Mouse (Mus musculus): ENCODE measurements at regions not wholly inside any gene's neighbourhood (a gene's known extent, or its start where the extent isn't known, plus 50 kb on each side); places are given as distances from the start of the nearest gene placed in this dataset.
A peak's percentile ranks its signal among the peaks of the same experiment; 100 is the strongest.

DNA sequence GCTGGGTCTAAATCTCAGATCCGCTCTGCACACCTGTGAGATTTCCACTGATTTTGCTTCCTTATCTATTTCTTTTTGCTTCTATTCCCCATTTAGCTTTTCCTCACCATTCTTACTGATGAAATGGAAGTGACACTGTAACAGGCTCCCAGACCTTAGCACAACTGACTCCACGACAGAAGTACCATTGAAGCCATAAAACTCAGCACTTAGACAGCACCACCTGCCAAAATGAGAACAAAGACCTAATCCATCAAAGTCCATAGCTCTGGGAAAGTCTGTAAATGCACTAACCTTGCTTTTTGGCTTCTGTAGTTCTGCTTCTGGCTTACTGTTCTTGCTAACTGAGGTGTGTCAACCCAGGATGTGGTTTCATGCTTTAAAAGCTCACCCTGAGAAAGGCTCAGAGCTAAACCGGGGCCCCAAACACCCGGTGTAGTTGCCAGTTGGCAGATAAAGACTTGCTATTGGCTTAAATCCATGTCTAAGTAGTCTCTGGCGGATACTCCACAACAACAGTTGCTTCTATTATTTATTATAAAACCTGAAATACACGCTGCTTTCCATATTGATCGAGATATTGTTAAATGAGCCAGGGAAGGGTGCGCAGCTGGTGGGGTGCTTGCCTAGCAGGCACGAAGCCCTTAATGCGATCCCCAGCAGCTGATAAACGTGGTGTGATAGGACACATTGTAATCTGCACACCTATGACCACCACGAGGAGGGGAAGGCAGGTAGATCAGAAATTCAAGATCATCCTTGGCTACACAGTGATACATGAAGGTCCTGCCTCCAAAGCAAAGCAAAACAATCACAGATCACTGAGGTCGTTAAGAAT lies 414.9 kb upstream of the Hs6st1 start:
- no peaks in the 10 kb centered on the region for H3K27me3 ChIP-seq (replicated peaks; ENCODE audit: control insufficient read depth, insufficient read depth, low read length)
- TF ChIP-seq CTCF (conservative IDR thresholded peaks at IDR 0.05; ENCODE audit: insufficient read depth, insufficient read length, low read depth, low read length): no peak
- no peak for TF ChIP-seq POLR2A (IDR thresholded peaks at IDR 0.05; ENCODE audit: low read depth, low read length)
- DNase-seq: no peak
- WGBS: 59% methylated on average over 13 of the region's 13 CpGs
- no peaks in the 10 kb centered on the region for H3K4me1 ChIP-seq (ENCODE audit: control insufficient read depth, insufficient read depth, low read length)
- no peak overlapping the region for H3K27ac ChIP-seq (ENCODE audit: insufficient read depth, low read depth, low read length)
- H3K36me3 ChIP-seq (ENCODE audit: control insufficient read depth, insufficient read depth, low read length): no peaks in the 10 kb centered on the region
- no peak overlapping the region for H3K4me3 ChIP-seq (ENCODE audit: insufficient read depth, low read depth, low read length)

DNA sequence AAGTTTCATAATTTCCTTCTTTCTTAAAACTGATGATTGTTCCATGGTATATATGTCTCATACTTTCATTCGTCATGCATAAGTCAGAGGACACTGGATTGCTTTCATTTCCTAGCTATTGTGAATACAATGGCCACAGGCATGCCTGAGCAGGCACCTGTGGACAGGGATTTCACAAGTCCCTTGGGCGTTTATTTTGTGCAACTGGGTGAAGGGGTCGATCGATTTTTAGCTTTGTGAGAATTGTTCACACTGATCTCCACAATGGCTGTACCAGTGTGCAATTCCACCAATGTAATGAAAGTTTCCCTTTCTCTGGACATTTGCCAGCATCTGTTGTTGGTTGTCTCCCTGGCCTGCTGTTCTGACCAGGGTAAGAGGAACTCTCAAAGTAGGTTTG lies 405.2 kb upstream of the Hs6st1 start:
- no peak for DNase-seq
- 85% methylated on average over 4 of the region's 4 CpGs for WGBS

DNA sequence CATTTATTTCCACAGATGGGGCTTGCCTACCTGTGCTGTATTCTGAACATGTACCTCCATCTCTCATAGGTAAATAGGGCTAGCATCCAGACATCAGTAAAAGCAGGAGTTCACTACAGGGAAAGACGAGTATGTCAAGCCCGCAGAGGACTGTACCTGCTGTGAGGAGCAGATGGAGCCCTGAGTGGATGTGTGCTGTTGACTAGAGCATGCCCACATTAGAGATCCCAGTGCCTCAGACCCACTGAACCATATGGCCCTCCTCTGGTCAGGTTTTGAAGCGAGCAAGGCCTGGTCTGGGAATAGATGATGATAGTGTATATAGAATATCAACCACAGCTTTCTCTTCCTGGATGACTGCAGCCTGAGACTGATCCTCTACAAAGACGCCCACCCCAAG lies 394.7 kb upstream of the Hs6st1 start:
- 92% methylated on average over 4 of the region's 4 CpGs for WGBS
- no peak for DNase-seq
- Histone ChIP-seq H3K4me1 (ENCODE audit: control insufficient read depth, insufficient read depth, low read length) (no peaks in the 10 kb centered on the region), H3K27me3 (replicated peaks; ENCODE audit: control insufficient read depth, insufficient read depth, low read length) (no peaks in the 10 kb centered on the region), H3K36me3 (ENCODE audit: control insufficient read depth, insufficient read depth, low read length) (no peaks in the 10 kb centered on the region), H3K4me3 (ENCODE audit: insufficient read depth, low read depth, low read length) (no peak overlapping the region), H3K27ac (ENCODE audit: insufficient read depth, low read depth, low read length) (no peak overlapping the region)
- TF ChIP-seq POLR2A (IDR thresholded peaks at IDR 0.05; ENCODE audit: low read depth, low read length): no peak
- no peak for TF ChIP-seq CTCF (conservative IDR thresholded peaks at IDR 0.05; ENCODE audit: insufficient read depth, insufficient read length, low read depth, low read length)

More for the DNA sequence above, 405.2 kb upstream of the Hs6st1 start:
- Histone ChIP-seq H3K4me1 (ENCODE audit: control insufficient read depth, insufficient read depth, low read length) (no peaks in the 10 kb centered on the region), H3K27ac (ENCODE audit: insufficient read depth, low read depth, low read length) (no peak overlapping the region), H3K27me3 (replicated peaks; ENCODE audit: control insufficient read depth, insufficient read depth, low read length) (no peaks in the 10 kb centered on the region), H3K4me3 (ENCODE audit: insufficient read depth, low read depth, low read length) (no peak overlapping the region), H3K36me3 (ENCODE audit: control insufficient read depth, insufficient read depth, low read length) (no peaks in the 10 kb centered on the region)
- TF ChIP-seq POLR2A (IDR thresholded peaks at IDR 0.05; ENCODE audit: low read depth, low read length): no peak
- no peak for TF ChIP-seq CTCF (conservative IDR thresholded peaks at IDR 0.05; ENCODE audit: insufficient read depth, insufficient read length, low read depth, low read length)

DNA sequence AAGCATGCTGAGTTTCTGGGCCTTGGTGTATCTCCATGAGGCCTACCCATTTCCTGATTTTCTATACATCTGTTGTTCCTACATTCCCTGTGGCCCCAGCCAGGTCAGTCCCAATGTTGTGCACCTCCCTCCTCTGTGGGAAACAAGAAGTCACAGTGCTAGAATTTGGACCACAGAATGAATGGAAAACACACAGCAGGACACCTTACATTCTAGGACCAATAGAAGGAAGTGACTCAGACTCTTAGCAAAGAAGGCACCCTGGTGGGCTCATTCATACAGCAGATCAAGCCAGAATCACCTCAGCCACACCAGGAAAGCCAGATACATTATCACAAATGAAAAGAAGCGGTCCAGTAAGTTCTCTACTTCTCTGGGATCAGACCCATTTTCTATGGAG lies 394.2 kb upstream of the Hs6st1 start:
- H3K27me3 ChIP-seq (replicated peaks; ENCODE audit: control insufficient read depth, insufficient read depth, low read length): no peaks in the 10 kb centered on the region
- no peaks in the 10 kb centered on the region for H3K36me3 ChIP-seq (ENCODE audit: control insufficient read depth, insufficient read depth, low read length)
- 94% methylated on average over 1 of the region's 1 CpGs for WGBS
- H3K4me3 ChIP-seq (ENCODE audit: insufficient read depth, low read depth, low read length): no peak overlapping the region
- no peak for TF ChIP-seq POLR2A (IDR thresholded peaks at IDR 0.05; ENCODE audit: low read depth, low read length)
- no peak for TF ChIP-seq CTCF (conservative IDR thresholded peaks at IDR 0.05; ENCODE audit: insufficient read depth, insufficient read length, low read depth, low read length)
- no peaks in the 10 kb centered on the region for H3K4me1 ChIP-seq (ENCODE audit: control insufficient read depth, insufficient read depth, low read length)
- no peak overlapping the region for H3K27ac ChIP-seq (ENCODE audit: insufficient read depth, low read depth, low read length)
- DNase-seq: no peak

DNA sequence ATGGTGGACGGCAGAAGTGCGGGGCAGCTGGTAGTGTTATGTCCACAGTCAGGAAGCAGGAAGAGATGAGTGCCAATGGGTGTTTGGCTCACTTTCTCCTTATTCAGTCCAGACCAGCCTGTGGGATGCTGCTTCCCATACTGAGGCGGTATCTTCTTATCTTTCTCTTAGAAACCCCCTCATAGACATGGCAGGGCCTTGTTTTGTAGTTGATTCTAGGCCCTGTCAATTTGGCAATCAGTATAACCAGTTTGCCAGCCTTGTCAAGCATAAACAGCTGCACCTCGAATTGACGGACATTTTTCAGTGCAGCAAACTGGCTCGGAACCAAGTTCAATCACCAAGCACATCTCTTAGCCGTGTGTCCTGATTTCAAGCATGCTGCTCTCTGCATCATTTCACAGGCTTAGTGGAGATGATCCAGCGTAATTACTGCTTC lies 385.7 kb upstream of the Hs6st1 start:
- H3K27me3 ChIP-seq (replicated peaks; ENCODE audit: control insufficient read depth, insufficient read depth, low read length): no peaks in the 10 kb centered on the region
- no peaks in the 10 kb centered on the region for H3K36me3 ChIP-seq (ENCODE audit: control insufficient read depth, insufficient read depth, low read length)
- no peak overlapping the region for H3K4me3 ChIP-seq (ENCODE audit: insufficient read depth, low read depth, low read length)
- no peak for DNase-seq
- 78% methylated on average over 8 of the region's 8 CpGs for WGBS
- no peaks in the 10 kb centered on the region for H3K4me1 ChIP-seq (ENCODE audit: control insufficient read depth, insufficient read depth, low read length)
- no peak overlapping the region for H3K27ac ChIP-seq (ENCODE audit: insufficient read depth, low read depth, low read length)
- TF ChIP-seq CTCF (conservative IDR thresholded peaks at IDR 0.05; ENCODE audit: insufficient read depth, insufficient read length, low read depth, low read length) (no peak), POLR2A (IDR thresholded peaks at IDR 0.05; ENCODE audit: low read depth, low read length) (no peak)

DNA sequence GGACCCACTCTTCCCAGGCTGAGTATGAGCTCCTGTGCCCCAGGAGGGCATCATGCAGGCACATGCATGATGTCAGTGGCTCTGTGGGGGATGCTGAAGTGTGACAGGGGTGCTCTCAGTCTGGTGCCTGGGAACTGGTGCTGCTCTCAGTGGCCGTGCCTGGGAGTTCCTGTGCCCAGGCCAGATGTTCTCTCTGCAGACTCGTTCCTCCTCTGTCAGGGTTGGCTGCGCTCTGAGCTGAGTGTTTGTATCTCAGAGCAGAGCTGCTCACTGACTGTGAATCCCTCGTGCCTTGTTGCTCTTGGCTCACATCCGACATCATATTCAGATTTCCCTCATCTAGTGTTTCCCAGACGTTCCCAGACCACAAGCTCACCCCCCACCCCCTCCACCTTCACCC lies 382.5 kb upstream of the Hs6st1 start:
- no peaks in the 10 kb centered on the region for H3K4me1 ChIP-seq (ENCODE audit: control insufficient read depth, insufficient read depth, low read length)
- DNase-seq: peak; percentile 38
- no peaks in the 10 kb centered on the region for H3K36me3 ChIP-seq (ENCODE audit: control insufficient read depth, insufficient read depth, low read length)
- H3K27ac ChIP-seq (ENCODE audit: insufficient read depth, low read depth, low read length): no peak overlapping the region
- TF ChIP-seq CTCF (conservative IDR thresholded peaks at IDR 0.05; ENCODE audit: insufficient read depth, insufficient read length, low read depth, low read length) (no peak), POLR2A (IDR thresholded peaks at IDR 0.05; ENCODE audit: low read depth, low read length) (no peak)
- no peaks in the 10 kb centered on the region for H3K27me3 ChIP-seq (replicated peaks; ENCODE audit: control insufficient read depth, insufficient read depth, low read length)
- no peak overlapping the region for H3K4me3 ChIP-seq (ENCODE audit: insufficient read depth, low read depth, low read length)
- 46% methylated on average over 6 of the region's 6 CpGs for WGBS

DNA sequence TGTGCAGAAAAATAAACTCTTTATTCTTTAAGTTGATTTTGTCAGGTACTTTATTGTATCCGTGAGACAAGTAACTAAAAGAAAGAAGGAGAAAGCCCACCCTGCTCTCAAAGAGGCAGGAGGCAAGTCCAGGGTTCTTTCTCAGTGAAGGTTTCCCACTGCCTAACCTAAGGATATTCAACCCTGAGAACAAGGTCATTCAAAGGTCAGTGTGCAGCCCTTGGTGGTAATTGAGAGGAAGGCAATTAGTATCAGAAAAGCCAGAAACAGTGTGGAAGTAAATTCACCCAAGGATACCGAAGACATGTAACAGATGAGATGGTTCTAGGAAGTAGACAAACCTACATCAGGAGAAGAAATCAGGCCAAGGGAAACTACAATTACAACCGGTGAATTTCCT lies 373.9 kb upstream of the Hs6st1 start:
- no peaks in the 10 kb centered on the region for H3K4me1 ChIP-seq (ENCODE audit: control insufficient read depth, insufficient read depth, low read length)
- TF ChIP-seq POLR2A (IDR thresholded peaks at IDR 0.05; ENCODE audit: low read depth, low read length): no peak
- TF ChIP-seq CTCF (conservative IDR thresholded peaks at IDR 0.05; ENCODE audit: insufficient read depth, insufficient read length, low read depth, low read length): no peak
- no peak overlapping the region for H3K27ac ChIP-seq (ENCODE audit: insufficient read depth, low read depth, low read length)
- WGBS: 54% methylated on average over 3 of the region's 3 CpGs
- no peaks in the 10 kb centered on the region for H3K36me3 ChIP-seq (ENCODE audit: control insufficient read depth, insufficient read depth, low read length)
- no peak for DNase-seq
- no peaks in the 10 kb centered on the region for H3K27me3 ChIP-seq (replicated peaks; ENCODE audit: control insufficient read depth, insufficient read depth, low read length)
- no peak overlapping the region for H3K4me3 ChIP-seq (ENCODE audit: insufficient read depth, low read depth, low read length)

All from kidney, adult 2 months (tissue).